Mouse (Mus musculus): ENCODE results near the gene Hsd17b7. TPM values are rescaled to one million over a fixed set of nuclear protein-coding genes. Genes with fewer than 3 reads are reported as not detected.

The Hsd17b7 gene
- total and polyA plus RNA-seq, 3 experiments, result 4.8 to 5.7 TPM; not detected in 1

GRCm38 (mm10) chr1:169931698-169932097, 37.3 kb downstream of the Hsd17b7 start:
- Histone ChIP-seq H3K79me2 (ENCODE audit: control insufficient read depth, insufficient read depth, low read length, poor library complexity) (no peaks in the 10 kb centered on the region), H3K4me1 (ENCODE audit: control insufficient read depth in 1 of 2, insufficient read depth in 2 of 2, low read length in 2 of 2) (no peaks in the 10 kb centered on the region), H3K9ac (ENCODE audit: control insufficient read depth, low read depth, low read length, poor library complexity, severe bottlenecking) (no peak overlapping the region), H3K4me3 (ENCODE audit: control insufficient read depth in 1 of 2, insufficient read depth in 1 of 2, low read depth in 2 of 2, low read length in 2 of 2) (no peak overlapping the region), H3K27ac (ENCODE audit: control insufficient read depth, low read depth, low read length) (no peak overlapping the region), H3K9me3 (replicated peaks; ENCODE audit: insufficient read depth, low read length) (no peaks in the 10 kb centered on the region), H3K27me3 (ENCODE audit: control insufficient read depth in 1 of 2, insufficient read depth in 2 of 2, low read length in 2 of 2) (peaks cover 0 to 1% of the 10 kb centered on the region in 2 experiments; a peak in 2 of 4 replicates), H3K36me3 (ENCODE audit: control insufficient read depth in 1 of 2, insufficient read depth in 2 of 2, low read length in 2 of 2) (no peaks in the 10 kb centered on the region)
- DNase-seq (ENCODE audit: low read depth, low spot score), result no peak
- TF ChIP-seq ZKSCAN1 (IDR thresholded peaks at IDR 0.05; ENCODE audit: low read depth, low read length) (no peak), MAZ (IDR thresholded peaks at IDR 0.05; ENCODE audit: low read depth, low read length) (no peak), POLR2A (IDR thresholded peaks at IDR 0.05; ENCODE audit: control insufficient read depth in 1 of 2, insufficient read depth in 1 of 2, low read depth in 1 of 2, low read length in 2 of 2, poor library complexity in 1 of 2) (no peak), BHLHE40 (IDR thresholded peaks at IDR 0.05; ENCODE audit: borderline replicate concordance, low read depth, low read length) (no peak), EP300 (IDR thresholded peaks at IDR 0.05; ENCODE audit: low read depth in 1 of 2, low read length in 2 of 2) (no peak), USF2 (IDR thresholded peaks at IDR 0.05; ENCODE audit: borderline replicate concordance in 1 of 2, insufficient read depth in 1 of 2, low read depth in 1 of 2, low read length in 2 of 2) (no peak), MYB (IDR thresholded peaks at IDR 0.05; ENCODE audit: low read depth, low read length) (no peak), ZMIZ1 (IDR thresholded peaks at IDR 0.05; ENCODE audit: low read depth, low read length) (no peak), KAT2A (conservative IDR thresholded peaks at IDR 0.05; ENCODE audit: low read depth, low read length) (no peak), TBP (IDR thresholded peaks at IDR 0.05; ENCODE audit: low read depth, low read length) (no peak)

DNA sequence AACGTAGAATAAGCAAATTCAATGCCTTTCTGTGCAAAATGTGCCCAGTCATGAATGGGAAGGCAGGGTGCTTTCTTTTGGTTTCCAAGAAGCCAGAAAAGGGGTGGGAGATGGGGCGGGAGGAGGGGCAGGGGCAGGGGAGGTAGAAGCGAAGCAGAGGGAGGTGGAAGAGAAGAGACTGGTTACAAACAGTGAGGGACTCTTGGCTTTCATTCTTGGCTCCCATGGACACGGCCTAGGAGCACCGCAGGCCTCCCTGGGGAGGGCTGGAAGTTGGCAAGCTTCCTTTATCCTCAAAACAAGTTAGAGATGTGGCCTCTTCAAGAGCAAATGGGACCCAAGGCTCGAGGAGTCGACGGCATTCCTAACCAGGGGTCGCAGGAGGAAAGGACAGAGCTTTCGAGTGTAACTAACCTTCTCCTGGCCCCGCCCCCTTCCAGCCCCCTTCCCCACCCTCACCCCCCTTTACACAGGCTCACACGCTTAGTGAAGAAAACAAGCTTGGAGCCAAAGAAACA, 40.5 kb downstream of the Hsd17b7 start, which contains the start of gene Ccdc190:
Gene Ccdc190, plus strand, starts transcription at position 195 of the 518 bp plus-strand sequence.
- TF ChIP-seq POLR2A (IDR thresholded peaks at IDR 0.05; ENCODE audit: control insufficient read depth in 1 of 2, insufficient read depth in 1 of 2, low read depth in 1 of 2, low read length in 2 of 2, poor library complexity in 1 of 2), result no peak
- no peak for TF ChIP-seq ZMIZ1 (IDR thresholded peaks at IDR 0.05; ENCODE audit: low read depth, low read length)
- no peak for TF ChIP-seq KAT2A (conservative IDR thresholded peaks at IDR 0.05; ENCODE audit: low read depth, low read length)
- no peak for TF ChIP-seq USF2 (IDR thresholded peaks at IDR 0.05; ENCODE audit: borderline replicate concordance in 1 of 2, insufficient read depth in 1 of 2, low read depth in 1 of 2, low read length in 2 of 2)
- no peak for TF ChIP-seq GATA1 (IDR thresholded peaks at IDR 0.05; ENCODE audit: low read depth, low read length)
- no peak for TF ChIP-seq MEF2A (IDR thresholded peaks at IDR 0.05; ENCODE audit: extremely low read depth, insufficient replicate concordance, low read depth, low read length, poor library complexity, severe bottlenecking)
- TF ChIP-seq RAD21 (IDR thresholded peaks at IDR 0.05; ENCODE audit: low read depth, low read length), result no peak
- no peak for TF ChIP-seq SMC3 (IDR thresholded peaks at IDR 0.05; ENCODE audit: low read depth, low read length)
- TF ChIP-seq HCFC1 (IDR thresholded peaks at IDR 0.05; ENCODE audit: low read depth, low read length), result no peak
- no peak for TF ChIP-seq MXI1 (IDR thresholded peaks at IDR 0.05; ENCODE audit: low read depth, low read length)
- TF ChIP-seq NELFE (IDR thresholded peaks at IDR 0.05; ENCODE audit: low read depth, low read length), result no peak
- TF ChIP-seq MAFK (IDR thresholded peaks at IDR 0.05; ENCODE audit: borderline replicate concordance, low read depth, low read length), result no peak
- TF ChIP-seq CHD1 (IDR thresholded peaks at IDR 0.05; ENCODE audit: low read depth, low read length), result no peak
- Histone ChIP-seq H3K36me3 (ENCODE audit: control insufficient read depth in 1 of 2, insufficient read depth in 2 of 2, low read length in 2 of 2) (no peaks in the 10 kb centered on the region), H3K4me1 (ENCODE audit: control insufficient read depth in 1 of 2, insufficient read depth in 2 of 2, low read length in 2 of 2) (no peaks in the 10 kb centered on the region), H3K79me2 (ENCODE audit: control insufficient read depth, insufficient read depth, low read length, poor library complexity) (no peaks in the 10 kb centered on the region), H3K27me3 (ENCODE audit: control insufficient read depth in 1 of 2, insufficient read depth in 2 of 2, low read length in 2 of 2) (peaks cover 0 to 1% of the 10 kb centered on the region in 2 experiments; a peak in 2 of 4 replicates), H3K27ac (ENCODE audit: control insufficient read depth, low read depth, low read length) (no peak within 1 kb of the TSS), H3K9me3 (replicated peaks; ENCODE audit: insufficient read depth, low read length) (no peaks in the 10 kb centered on the region), H3K9ac (ENCODE audit: control insufficient read depth, low read depth, low read length, poor library complexity, severe bottlenecking) (no peak within 1 kb of the TSS), H3K4me3 (ENCODE audit: control insufficient read depth in 1 of 2, insufficient read depth in 1 of 2, low read depth in 2 of 2, low read length in 2 of 2) (no peak within 1 kb of the TSS)
- no peak for DNase-seq (ENCODE audit: low read depth, low spot score)

Data from MEL (cell line).